Mouse (Mus musculus) brain, embryonic 14.5 days (tissue): Measurements from ENCODE around the gene Sim2.

ENCODE experiments used
- CTCF ChIP-seq: fragments of 200-500 bp; IDR thresholded peaks from 2 replicates; pipeline ENCODE4 v1.5.1; 2012; ENCODE audit warnings: inconsistent platforms, mild to moderate bottlenecking, moderate library complexity, borderline replicate concordance; ENCODE audit not compliant: insufficient read depth, insufficient read length; ENCODE audit errors: extremely low read depth
- POLR2A ChIP-seq: fragments of 200-500 bp; IDR thresholded peaks from 2 replicates; pipeline ENCODE4 v1.6.1; 2012; ENCODE audit warnings: mild to moderate bottlenecking, inconsistent platforms, borderline replicate concordance; ENCODE audit not compliant: poor library complexity, insufficient read depth, insufficient read length, severe bottlenecking; ENCODE audit errors: extremely low read depth

DNA sequence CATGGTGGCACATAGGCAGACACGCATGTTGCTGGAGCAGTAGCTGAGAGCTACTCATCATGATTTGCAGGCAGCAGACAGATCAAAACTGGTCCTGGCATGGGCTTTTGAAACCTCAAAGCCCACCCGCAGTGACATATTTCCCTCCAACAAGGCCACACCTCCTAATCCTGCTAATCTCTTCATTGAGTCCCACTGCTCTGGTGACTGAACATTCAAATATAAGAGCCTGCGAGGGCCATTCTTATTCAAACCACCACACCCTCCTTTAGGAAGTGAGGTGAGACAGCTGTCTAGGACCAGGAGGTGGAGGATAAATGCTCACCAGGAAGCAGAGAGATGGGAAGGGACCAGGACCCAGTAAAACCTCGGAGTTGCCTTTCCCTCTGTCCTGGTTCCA, 85.5 kb downstream of the Sim2 start:
- TF ChIP-seq POLR2A (no peak), CTCF (no peak)
